Mouse (Mus musculus): ENCODE results near the gene Dlgap3. TPM values are rescaled to one million over a fixed set of nuclear protein-coding genes. Genes with fewer than 3 reads are reported as not detected.

Gene Dlgap3
- polyA plus RNA-seq, 1 experiment from 2014 or later = 0.24 TPM

DNA sequence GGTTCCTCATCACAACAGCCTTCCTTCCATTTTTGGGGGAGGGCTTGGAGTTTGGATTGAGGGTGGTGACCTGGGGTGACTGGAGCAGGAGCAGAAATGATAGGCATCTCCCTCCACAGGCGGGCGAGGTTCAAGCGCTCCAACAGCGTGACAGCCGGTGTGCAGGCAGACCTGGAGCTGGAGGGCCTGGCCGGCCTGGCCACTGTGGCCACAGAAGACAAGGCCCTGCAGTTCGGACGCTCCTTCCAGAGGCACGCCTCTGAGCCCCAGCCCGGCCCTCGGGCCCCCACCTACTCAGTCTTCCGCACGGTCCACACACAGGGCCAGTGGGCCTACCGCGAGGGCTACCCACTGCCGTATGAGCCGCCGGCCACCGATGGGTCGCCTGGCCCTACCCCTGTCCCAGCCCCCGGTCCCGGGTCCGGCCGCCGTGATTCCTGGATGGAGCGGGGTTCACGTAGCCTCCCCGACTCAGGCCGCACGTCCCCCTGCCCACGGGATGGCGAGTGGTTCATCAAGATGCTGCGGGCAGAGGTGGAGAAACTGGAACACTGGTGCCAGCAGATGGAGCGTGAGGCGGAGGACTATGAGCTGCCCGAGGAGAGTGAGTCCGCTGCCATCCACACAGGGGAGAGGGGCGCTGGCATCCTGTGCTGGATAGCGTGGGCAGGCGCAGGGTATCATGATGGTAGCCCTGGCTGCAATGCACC, 64.6 kb downstream of the Dlgap3 start:
- no peak for ATAC-seq (ENCODE audit: low read depth)
- Histone ChIP-seq H3K36me3 (ENCODE audit: control insufficient read depth, insufficient read depth) (no peaks in the 10 kb centered on the region), H3K4me2 (ENCODE audit: low read depth, low read length) (no peak overlapping the region), H3K4me3 (ENCODE audit: low read depth, low read length) (no peak overlapping the region), H3K4me1 (ENCODE audit: control insufficient read depth, low read depth, low read length) (peaks cover 3% of the 10 kb centered on the region), H3K9me3 (replicated peaks; ENCODE audit: control insufficient read depth, low read length) (no peaks in the 10 kb centered on the region), H3K27ac (ENCODE audit: low read length) (no peak overlapping the region), H3K27me3 (ENCODE audit: control insufficient read depth, insufficient read depth, low read depth, low read length) (peaks cover 21% of the 10 kb centered on the region), H3K9ac (ENCODE audit: low read depth, low read length) (no peak overlapping the region)
- 74% methylated on average over 40 of the region's 40 CpGs for WGBS (ENCODE audit: insufficient replicate concordance)

DNA sequence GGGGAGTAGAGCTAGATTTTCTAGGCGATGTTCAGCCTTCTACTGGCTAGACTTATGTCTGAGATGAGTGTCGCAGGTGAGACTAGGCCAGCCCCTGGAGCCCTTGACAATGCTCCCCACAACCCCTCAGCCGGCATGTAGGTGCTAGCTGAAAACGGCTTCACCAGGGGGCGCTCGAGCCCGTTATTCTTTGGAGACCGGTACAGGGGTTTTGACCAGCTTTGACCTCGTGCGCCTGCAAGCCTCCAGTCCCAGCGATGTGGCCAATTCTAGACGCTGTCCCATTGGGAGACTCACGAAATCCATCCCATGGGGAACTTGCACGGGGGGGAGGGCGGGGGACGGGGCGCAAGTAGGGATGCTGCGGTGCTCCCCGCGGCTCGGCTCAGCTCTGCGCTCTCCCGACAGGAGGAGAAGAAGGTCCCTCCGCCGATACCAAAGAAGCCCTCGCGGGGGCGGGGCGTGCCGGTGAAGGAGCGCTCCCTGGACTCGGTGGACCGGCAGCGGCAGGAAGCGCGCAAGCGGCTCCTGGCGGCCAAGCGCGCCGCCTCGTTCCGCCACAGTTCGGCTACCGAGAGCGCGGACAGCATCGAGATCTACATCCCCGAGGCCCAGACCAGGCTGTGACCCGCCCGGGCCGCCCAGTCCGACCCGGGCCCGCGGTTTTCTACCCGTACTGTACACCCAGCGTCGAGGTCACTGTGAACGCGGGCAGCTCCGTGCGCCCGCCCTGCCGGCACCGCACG, 66.9 kb downstream of the Dlgap3 start:
- H3K9ac ChIP-seq (ENCODE audit: low read depth, low read length) = no peak overlapping the region
- H3K4me3 ChIP-seq (ENCODE audit: low read depth, low read length) = peak overlapping the region; percentile 52
- ATAC-seq (ENCODE audit: low read depth) = peak; percentile 65
- no peaks in the 10 kb centered on the region for H3K9me3 ChIP-seq (replicated peaks; ENCODE audit: control insufficient read depth, low read length)
- peak overlapping the region; percentile 73 for H3K4me2 ChIP-seq (ENCODE audit: low read depth, low read length)
- 1% methylated on average over 62 of the region's 67 CpGs for WGBS (ENCODE audit: insufficient replicate concordance)
- no peaks in the 10 kb centered on the region for H3K36me3 ChIP-seq (ENCODE audit: control insufficient read depth, insufficient read depth)
- H3K27ac ChIP-seq (ENCODE audit: low read length) = no peak overlapping the region
- H3K27me3 ChIP-seq (ENCODE audit: control insufficient read depth, insufficient read depth, low read depth, low read length) = peaks cover 21% of the 10 kb centered on the region
- peaks cover 3% of the 10 kb centered on the region for H3K4me1 ChIP-seq (ENCODE audit: control insufficient read depth, low read depth, low read length)

DNA sequence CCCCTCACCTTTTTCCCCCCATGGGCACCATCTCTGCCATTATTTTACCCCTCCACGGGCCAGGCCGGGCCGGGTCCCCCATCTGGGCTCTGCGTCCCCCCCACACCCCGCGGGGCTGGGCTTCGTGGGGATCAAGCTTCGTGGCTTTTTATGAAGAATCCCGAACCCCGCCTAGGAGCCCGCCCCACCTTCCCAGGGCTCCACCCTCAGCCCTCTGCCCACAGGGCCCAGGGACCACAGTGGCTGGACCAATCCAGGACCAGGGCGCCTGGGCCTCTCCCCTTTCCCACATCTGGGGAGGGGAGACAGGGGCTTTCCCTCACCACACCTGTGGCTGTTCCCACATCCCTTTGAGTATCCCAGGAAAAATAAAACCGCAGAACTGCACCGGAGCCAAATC, 67.6 kb downstream of the Dlgap3 start:
- Histone ChIP-seq H3K4me2 (ENCODE audit: low read depth, low read length) (peak overlapping the region; percentile 73), H3K36me3 (ENCODE audit: control insufficient read depth, insufficient read depth) (no peaks in the 10 kb centered on the region), H3K4me3 (ENCODE audit: low read depth, low read length) (peak overlapping the region; percentile 52), H3K27ac (ENCODE audit: low read length) (no peak overlapping the region), H3K9ac (ENCODE audit: low read depth, low read length) (no peak overlapping the region), H3K4me1 (ENCODE audit: control insufficient read depth, low read depth, low read length) (peaks cover 3% of the 10 kb centered on the region), H3K9me3 (replicated peaks; ENCODE audit: control insufficient read depth, low read length) (no peaks in the 10 kb centered on the region), H3K27me3 (ENCODE audit: control insufficient read depth, insufficient read depth, low read depth, low read length) (peaks cover 21% of the 10 kb centered on the region)
- no peak for ATAC-seq (ENCODE audit: low read depth)
- 5% methylated on average over 14 of the region's 14 CpGs for WGBS (ENCODE audit: insufficient replicate concordance)

DNA sequence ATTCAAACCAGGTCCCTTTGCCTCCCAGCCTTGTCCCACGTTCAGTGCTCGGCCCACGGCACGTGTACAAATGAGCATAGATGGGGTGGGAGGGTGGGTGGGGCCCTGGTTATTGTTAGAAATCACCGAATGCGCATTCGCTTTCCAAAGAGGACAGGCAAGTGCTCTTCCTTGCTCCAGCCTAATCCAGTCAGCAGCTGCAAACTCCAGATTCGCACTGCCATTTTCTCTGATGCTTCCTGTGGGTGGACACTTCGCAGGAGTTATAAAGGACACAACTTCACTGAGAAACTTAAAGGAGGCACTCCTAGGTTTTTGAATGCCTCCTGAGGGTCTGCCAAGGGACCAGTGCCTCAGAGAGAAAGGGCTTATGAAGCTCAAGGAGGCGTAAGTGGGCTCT, 68.3 kb downstream of the Dlgap3 start:
- WGBS (ENCODE audit: insufficient replicate concordance) = 66% methylated on average over 10 of the region's 10 CpGs
- no peak for ATAC-seq (ENCODE audit: low read depth)
- Histone ChIP-seq H3K27ac (ENCODE audit: low read length) (no peak overlapping the region), H3K27me3 (ENCODE audit: control insufficient read depth, insufficient read depth, low read depth, low read length) (peaks cover 21% of the 10 kb centered on the region), H3K9me3 (replicated peaks; ENCODE audit: control insufficient read depth, low read length) (no peaks in the 10 kb centered on the region), H3K4me1 (ENCODE audit: control insufficient read depth, low read depth, low read length) (peaks cover 3% of the 10 kb centered on the region), H3K4me2 (ENCODE audit: low read depth, low read length) (no peak overlapping the region), H3K4me3 (ENCODE audit: low read depth, low read length) (no peak overlapping the region), H3K36me3 (ENCODE audit: control insufficient read depth, insufficient read depth) (no peaks in the 10 kb centered on the region), H3K9ac (ENCODE audit: low read depth, low read length) (no peak overlapping the region)

DNA sequence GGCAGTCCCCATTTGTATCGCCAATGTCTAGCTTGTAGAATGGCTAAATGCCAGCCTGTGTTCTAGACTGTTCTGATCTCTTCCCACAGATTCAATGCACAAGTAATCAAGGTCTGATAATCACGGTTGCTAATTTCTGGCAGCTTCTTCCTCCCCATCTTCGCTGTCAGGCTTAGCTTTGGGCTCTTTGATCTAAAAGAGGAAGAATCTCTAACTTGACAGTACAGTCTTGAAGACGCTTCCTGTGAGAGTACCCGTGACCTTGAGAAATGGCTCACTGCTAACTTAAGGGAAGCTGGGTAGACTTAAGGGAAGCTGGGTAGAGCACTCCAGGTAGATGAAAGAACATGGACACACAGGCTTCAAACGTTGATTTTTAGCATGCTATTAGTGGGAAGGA, 73.7 kb downstream of the Dlgap3 start:
- WGBS (ENCODE audit: insufficient replicate concordance) = 18% methylated on average over 6 of the region's 6 CpGs
- no peak overlapping the region for H3K9ac ChIP-seq (ENCODE audit: low read depth, low read length)
- H3K27ac ChIP-seq (ENCODE audit: low read length) = no peak overlapping the region

DNA sequence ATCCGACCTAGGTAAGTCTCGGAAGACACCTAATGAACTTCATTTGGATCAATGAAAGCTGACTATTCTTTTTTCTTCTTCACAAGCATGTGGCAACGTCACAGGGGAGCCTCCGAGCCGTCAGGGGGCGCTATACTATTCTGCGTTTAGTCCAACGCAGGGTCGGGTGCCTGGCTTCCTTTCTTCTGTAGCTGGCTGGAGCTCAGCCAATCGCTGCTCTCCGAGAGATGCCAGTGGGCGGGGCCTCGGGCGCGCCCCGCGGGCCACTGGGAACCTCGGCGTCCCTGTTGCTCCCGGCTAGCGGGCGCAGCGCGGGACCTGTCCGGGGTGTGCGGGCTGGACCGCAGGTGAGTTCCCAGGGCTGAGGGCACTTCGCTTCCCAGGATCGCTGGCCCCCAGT, 74.5 kb downstream of the Dlgap3 start, which contains the start of gene Smim12:
TSS of gene Smim12 (plus strand) at position 233 of the 400 bp plus-strand sequence.
- ATAC-seq (ENCODE audit: low read depth) = peak; percentile 99
- H3K36me3 ChIP-seq (ENCODE audit: control insufficient read depth, insufficient read depth) = peaks cover 2% of the 10 kb centered on the region
- no peak within 1 kb of the TSS for H3K27ac ChIP-seq (ENCODE audit: low read length)
- H3K4me2 ChIP-seq (ENCODE audit: low read depth, low read length) = peak within 1 kb of the TSS; percentile 73
- WGBS (ENCODE audit: insufficient replicate concordance) = under 1% methylated on average over 29 of the region's 29 CpGs
- peak within 1 kb of the TSS; percentile 81 for H3K4me3 ChIP-seq (ENCODE audit: low read depth, low read length)
- peaks cover 8% of the 10 kb centered on the region for H3K4me1 ChIP-seq (ENCODE audit: control insufficient read depth, low read depth, low read length)
- H3K27me3 ChIP-seq (ENCODE audit: control insufficient read depth, insufficient read depth, low read depth, low read length) = no peaks in the 10 kb centered on the region
- H3K9ac ChIP-seq (ENCODE audit: low read depth, low read length) = peak within 1 kb of the TSS; percentile 81
- no peaks in the 10 kb centered on the region for H3K9me3 ChIP-seq (replicated peaks; ENCODE audit: control insufficient read depth, low read length)

More for the DNA sequence above, 73.7 kb downstream of the Dlgap3 start:
- H3K36me3 ChIP-seq (ENCODE audit: control insufficient read depth, insufficient read depth) = peaks cover 2% of the 10 kb centered on the region
- H3K4me3 ChIP-seq (ENCODE audit: low read depth, low read length) = no peak overlapping the region
- ATAC-seq (ENCODE audit: low read depth) = no peak
- peak overlapping the region; percentile 32; the same call in 1 of the 2 replicates for H3K4me2 ChIP-seq (ENCODE audit: low read depth, low read length)
- peaks cover 8% of the 10 kb centered on the region for H3K4me1 ChIP-seq (ENCODE audit: control insufficient read depth, low read depth, low read length)
- H3K27me3 ChIP-seq (ENCODE audit: control insufficient read depth, insufficient read depth, low read depth, low read length) = no peaks in the 10 kb centered on the region; the same call in 1 of the 2 replicates
- H3K9me3 ChIP-seq (replicated peaks; ENCODE audit: control insufficient read depth, low read length) = no peaks in the 10 kb centered on the region

DNA sequence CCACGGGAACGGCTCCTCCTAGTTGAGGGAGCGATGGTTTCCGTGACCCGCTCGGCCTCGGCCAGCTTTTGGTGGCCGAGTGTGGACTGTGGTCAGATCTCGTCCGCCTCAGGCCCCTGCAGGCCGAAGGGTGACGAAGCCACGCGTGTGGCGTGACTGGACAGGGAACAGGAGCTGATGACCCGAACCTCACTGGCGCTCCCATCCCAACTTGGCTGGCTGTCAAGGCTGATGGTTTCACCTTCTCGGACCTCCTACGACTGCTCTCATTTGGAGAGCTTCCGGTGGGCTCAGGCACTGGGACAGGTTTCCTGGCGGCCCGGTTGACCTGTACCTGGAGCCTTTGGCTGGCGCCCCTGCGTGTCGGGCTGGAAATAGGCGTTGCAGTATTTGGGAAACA, 74.9 kb downstream of the Dlgap3 start:
- Histone ChIP-seq H3K27me3 (ENCODE audit: control insufficient read depth, insufficient read depth, low read depth, low read length) (no peaks in the 10 kb centered on the region), H3K36me3 (ENCODE audit: control insufficient read depth, insufficient read depth) (peaks cover 2% of the 10 kb centered on the region), H3K4me2 (ENCODE audit: low read depth, low read length) (peak overlapping the region; percentile 73), H3K9me3 (replicated peaks; ENCODE audit: control insufficient read depth, low read length) (no peaks in the 10 kb centered on the region), H3K4me1 (ENCODE audit: control insufficient read depth, low read depth, low read length) (peaks cover 8% of the 10 kb centered on the region), H3K9ac (ENCODE audit: low read depth, low read length) (peak overlapping the region; percentile 81), H3K27ac (ENCODE audit: low read length) (no peak overlapping the region), H3K4me3 (ENCODE audit: low read depth, low read length) (peak overlapping the region; percentile 81)
- 0% methylated on average over 26 of the region's 26 CpGs for WGBS (ENCODE audit: insufficient replicate concordance)
- peak; percentile 47 for ATAC-seq (ENCODE audit: low read depth)

DNA sequence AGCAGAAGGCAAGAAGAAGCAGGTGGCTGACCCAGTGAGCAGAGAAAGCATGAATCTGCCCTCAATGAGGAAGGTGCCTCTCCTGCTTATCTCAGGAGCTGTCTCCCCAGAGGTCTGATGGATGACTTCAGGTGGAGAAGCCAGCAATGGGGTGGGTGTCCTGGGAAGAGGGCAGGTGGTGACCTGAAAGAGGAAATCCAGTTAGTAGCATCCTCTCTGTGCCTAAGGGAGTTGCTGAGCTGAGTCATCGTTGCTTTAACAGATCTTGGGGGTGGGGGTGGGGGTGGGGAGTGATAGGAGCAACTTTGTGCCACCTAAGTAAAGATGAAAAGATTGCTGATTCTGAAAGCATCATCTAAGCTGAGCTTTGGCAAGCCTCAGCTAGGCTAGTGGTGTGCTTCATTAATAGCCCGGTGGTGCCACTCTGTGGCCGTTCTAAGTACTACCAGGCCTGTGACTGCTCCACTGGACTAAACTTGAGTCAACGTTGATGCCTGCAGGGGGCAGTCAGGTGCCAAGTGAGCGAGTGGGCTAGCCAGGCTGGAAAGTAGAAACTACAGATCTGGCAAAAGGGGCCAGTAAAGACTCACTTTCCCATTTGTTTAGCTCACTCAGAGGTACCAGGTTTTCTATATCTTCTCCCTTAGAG, 80.8 kb downstream of the Dlgap3 start:
- 3% methylated on average over 5 of the region's 5 CpGs for WGBS (ENCODE audit: insufficient replicate concordance)
- Histone ChIP-seq H3K9ac (ENCODE audit: low read depth, low read length) (no peak overlapping the region), H3K36me3 (ENCODE audit: control insufficient read depth, insufficient read depth) (peaks cover 2% of the 10 kb centered on the region), H3K9me3 (replicated peaks; ENCODE audit: control insufficient read depth, low read length) (no peaks in the 10 kb centered on the region), H3K4me1 (ENCODE audit: control insufficient read depth, low read depth, low read length) (peaks cover 1% of the 10 kb centered on the region), H3K27me3 (ENCODE audit: control insufficient read depth, insufficient read depth, low read depth, low read length) (no peaks in the 10 kb centered on the region; the same call in 1 of the 2 replicates), H3K27ac (ENCODE audit: low read length) (no peak overlapping the region), H3K4me2 (ENCODE audit: low read depth, low read length) (no peak overlapping the region), H3K4me3 (ENCODE audit: low read depth, low read length) (no peak overlapping the region)
- ATAC-seq (ENCODE audit: low read depth) = peak; percentile 81

Data from liver, embryonic 16.5 days (tissue).